Mouse (Mus musculus) gastrocnemius, adult 8-10 months (tissue): ENCODE data around the gene Coro2a. TPM values are rescaled to one million over a fixed set of nuclear protein-coding genes. Genes with fewer than 3 reads are reported as not detected.

ENCODE experiments used
- total RNA-seq, 4 experiments: library from RNA; stranded (reverse); gene quantifications; 2 replicates each; pipeline ENCODE4 v1.2.4; 2022

The Coro2a gene
- total RNA-seq, 4 experiments from 2014 or later, result 0.22 to 0.61 (median 0.27) TPM; not detected in 1

Other genes starting within 250 kb of the Coro2a start
- 1 to 10 TPM; 2.1 to 2.8 (median 2.5) TPM for gene Trmo, start 212.8 kb downstream of the Coro2a start, total RNA-seq
- not detected for gene Hemgn, start 188.7 kb downstream of the Coro2a start, total RNA-seq
- gene Anp32b, start 151.3 kb downstream of the Coro2a start, total RNA-seq, result 10 to 100 TPM; 64.6 to 80.2 (median 70.7) TPM
- 10 to 100 TPM; 15.3 to 19.1 (median 16.8) TPM for gene Nans, start 113.0 kb downstream of the Coro2a start, total RNA-seq
- under 1 TPM in 3 of 4 experiments, not detected in 1; 0.58 to 0.77 (median 0.62) TPM for gene Trim14, start 66.1 kb downstream of the Coro2a start, total RNA-seq
- under 1 TPM; 0.29 to 0.58 (median 0.37) TPM for gene Tbc1d2, start 48.0 kb upstream of the Coro2a start, total RNA-seq